Mouse (Mus musculus): ENCODE results near the gene Dpagt1.
"Not testable (repeated sequence)": the region's sequence is repeated elsewhere in the genome, so short reads cannot be mapped to it uniquely, and the experiment has no call there.

Gene Dpagt1

GRCm38 (mm10) chr9:44337436-44338169, 11.8 kb downstream of the Dpagt1 start:
- no peak for DNase-seq (ENCODE audit: low spot score in 2 of 2)

- DNase-seq (ENCODE audit: low spot score in 2 of 2): no peak
Observed at GRCm38 (mm10) chr9:44338574-44338973, 12.8 kb downstream of the Dpagt1 start.

DNA sequence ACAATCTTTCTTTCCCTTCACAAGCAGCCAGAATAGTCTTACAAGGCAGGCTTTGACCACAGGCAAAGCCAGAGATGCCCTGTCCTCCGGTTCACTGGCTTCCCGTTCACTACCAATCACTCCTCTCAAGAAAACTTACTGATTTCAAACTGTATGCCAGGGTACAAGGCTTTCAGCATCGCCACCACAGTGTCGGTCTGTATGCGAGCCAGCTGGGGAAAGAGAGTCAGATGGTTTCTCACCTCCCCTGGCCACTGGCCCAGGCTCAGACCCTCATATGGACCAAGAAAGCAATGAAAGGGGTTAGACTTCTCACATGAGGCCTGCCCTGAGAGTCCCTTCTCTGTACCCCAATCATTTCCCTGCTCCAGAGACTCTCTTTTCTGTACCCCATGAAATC, 15.7 kb downstream of the Dpagt1 start:
- no peak for DNase-seq (ENCODE audit: low spot score in 2 of 2)

GRCm38 (mm10) chr9:44342173-44342572, 16.4 kb downstream of the Dpagt1 start:
- DNase-seq (ENCODE audit: low spot score in 2 of 2): no peak

DNA sequence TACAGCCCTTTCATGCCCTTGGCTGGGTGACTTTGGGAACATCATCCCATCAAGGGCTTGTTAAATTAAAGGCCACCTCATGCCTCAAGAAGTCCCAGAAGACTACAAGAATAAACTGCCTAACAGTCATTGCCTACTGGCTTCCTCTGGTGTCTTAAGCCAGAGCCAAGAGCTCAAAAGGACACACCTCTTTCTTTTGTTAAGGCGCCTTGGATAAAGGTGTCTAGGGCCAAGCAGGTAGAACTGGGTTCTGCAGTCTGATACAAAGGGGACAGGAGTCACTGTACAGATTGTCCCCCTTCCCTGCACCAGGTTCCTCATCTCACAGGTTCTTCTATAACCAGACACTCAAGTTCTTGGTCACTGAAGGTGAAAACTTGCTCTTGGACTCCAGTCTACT, 16.8 kb downstream of the Dpagt1 start:
- DNase-seq (ENCODE audit: low spot score in 2 of 2): no peak

- DNase-seq (ENCODE audit: low spot score in 2 of 2): no peak
Observed at GRCm38 (mm10) chr9:44343290-44343689, 17.5 kb downstream of the Dpagt1 start.

DNA sequence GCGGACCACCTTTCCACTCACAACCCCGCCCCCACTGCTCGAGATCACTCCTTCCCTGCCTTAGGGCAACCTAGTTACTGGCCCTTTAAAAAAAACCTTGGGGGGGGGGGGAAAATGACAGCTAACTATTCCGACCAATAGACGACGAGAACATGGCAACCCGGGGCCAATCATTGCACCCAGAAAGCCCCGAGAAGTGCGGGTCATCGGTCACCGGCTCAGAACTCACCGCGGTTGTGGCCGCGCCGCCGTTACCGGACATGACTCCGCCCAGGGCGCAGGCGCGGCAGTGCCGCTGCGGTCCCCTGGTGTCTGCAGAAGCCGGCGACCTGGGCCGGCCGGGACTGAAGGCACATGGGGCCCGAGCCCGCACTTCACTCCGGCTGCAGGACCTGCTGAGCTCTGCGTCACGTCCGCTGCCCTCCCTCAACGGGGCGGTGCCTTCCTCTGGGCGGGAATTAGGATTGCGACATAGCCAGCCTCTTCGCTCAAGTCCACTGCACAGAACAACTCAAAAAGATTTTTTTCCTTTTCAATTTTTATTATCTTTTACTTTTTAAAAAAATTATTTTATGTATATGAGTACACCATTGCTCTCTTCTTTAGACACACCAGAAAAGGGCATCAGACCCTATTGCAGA, 18.1 kb downstream of the Dpagt1 start, which contains the start of gene Hmbs:
Gene Hmbs, minus strand, starts transcription at position 448 of the 641 bp plus-strand sequence.
- peak; percentile 77 to 78 for DNase-seq (ENCODE audit: low spot score in 2 of 2)

GRCm38 (mm10) chr9:44345570-44346433, 20.0 kb downstream of the Dpagt1 start:
- DNase-seq (ENCODE audit: low spot score in 2 of 2): no peak

GRCm38 (mm10) chr9:44347166-44347565, 21.3 kb downstream of the Dpagt1 start:
- no peak for DNase-seq (ENCODE audit: low spot score in 2 of 2)

DNA sequence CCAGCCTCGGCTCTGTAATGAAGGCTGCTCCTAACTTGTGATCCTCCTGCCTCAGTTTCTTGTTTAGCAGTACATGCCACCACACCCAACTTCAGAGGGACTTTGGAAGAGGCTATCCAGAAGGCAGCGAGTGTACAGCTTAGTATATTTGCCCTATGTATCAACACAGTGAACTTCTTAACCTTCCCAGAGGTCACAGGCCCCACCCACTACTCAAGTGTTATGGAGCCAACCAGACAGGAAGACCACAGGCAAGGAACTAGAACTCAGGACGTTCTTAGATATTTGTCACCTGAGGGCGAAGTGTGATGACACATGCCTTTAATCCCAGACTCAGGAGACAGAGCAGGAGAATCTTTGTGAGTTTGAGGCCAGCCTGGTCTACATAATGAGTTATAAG, 21.8 kb downstream of the Dpagt1 start:
- no peak for DNase-seq (ENCODE audit: low spot score in 2 of 2)

- DNase-seq (ENCODE audit: low spot score in 2 of 2): no peak
Observed at GRCm38 (mm10) chr9:44348546-44348945, 22.7 kb downstream of the Dpagt1 start.

DNA sequence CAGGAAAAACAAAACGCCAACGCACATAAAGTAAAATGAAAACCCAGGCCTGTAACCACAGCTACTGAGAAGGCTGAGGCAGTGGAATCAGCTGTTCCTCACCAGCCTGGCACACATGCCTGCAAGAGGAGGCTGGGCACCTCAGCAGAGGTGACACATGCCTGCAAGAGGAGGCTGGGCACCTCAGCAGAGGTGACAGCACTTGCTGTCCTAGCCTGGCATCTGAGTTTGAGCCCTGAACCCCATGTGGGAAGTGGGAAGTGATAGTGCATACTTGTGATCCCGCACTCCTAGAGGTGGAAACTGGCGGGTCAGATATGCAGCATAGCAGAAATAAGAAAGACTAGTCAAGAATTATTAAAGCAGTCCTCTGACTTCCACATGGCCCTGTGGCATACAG, 25.6 kb downstream of the Dpagt1 start:
- DNase-seq (ENCODE audit: low spot score in 2 of 2): no peak

- DNase-seq (ENCODE audit: low spot score in 2 of 2): no peak
Observed at GRCm38 (mm10) chr9:44352337-44352736, 26.5 kb downstream of the Dpagt1 start.

DNA sequence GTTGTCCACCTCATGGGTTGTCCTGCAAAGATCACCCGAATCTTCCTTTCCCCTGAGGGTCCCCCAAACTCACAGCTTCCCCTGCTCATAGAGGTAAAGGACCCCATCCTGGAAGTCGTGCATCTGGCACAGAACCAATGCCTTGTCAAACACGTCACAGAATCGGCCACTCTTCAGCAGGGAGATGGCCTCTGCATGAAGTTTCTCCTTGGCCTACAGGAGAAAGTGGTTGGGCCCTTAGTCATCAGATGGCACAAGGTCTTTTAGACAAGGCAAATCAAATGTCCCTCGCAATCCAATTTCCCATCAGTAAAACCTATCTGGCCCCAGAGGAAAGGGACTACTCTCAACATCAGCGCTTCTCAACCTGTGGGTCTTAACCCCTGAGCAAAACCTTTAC, 27.3 kb downstream of the Dpagt1 start:
- DNase-seq (ENCODE audit: low spot score in 2 of 2): no peak

- DNase-seq (ENCODE audit: low spot score in 2 of 2): peak in 1 of 2 experiments; percentile 67
Observed at GRCm38 (mm10) chr9:44357207-44357606, 31.4 kb downstream of the Dpagt1 start.

- peak; percentile 94 to 95 for DNase-seq (ENCODE audit: low spot score in 2 of 2)
Observed at GRCm38 (mm10) chr9:44361190-44361917, 35.5 kb downstream of the Dpagt1 start, which contains the start of gene Vps11. Vps11 (minus strand) TSS chr9:44361670.

DNA sequence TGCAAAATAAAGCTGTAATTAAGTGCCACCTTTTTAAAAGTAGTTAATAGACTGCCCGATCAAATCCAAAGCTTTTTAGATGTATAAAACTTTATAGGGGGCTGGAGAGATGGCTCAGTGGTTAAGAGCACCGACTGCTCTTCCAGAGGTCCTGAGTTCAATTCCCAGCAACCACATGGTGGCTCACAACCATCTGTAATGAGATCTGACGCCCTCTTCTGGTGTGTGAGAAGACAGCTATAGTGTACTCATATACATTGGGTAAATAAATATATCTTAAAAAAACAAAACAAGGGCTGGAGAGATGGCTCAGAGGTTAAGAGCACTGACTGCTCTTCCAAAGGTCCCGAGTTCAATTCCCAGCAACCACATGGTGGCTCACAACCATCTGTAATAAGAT, 36.1 kb downstream of the Dpagt1 start:
- not testable (repeated sequence) for DNase-seq (ENCODE audit: low spot score in 2 of 2)

DNA sequence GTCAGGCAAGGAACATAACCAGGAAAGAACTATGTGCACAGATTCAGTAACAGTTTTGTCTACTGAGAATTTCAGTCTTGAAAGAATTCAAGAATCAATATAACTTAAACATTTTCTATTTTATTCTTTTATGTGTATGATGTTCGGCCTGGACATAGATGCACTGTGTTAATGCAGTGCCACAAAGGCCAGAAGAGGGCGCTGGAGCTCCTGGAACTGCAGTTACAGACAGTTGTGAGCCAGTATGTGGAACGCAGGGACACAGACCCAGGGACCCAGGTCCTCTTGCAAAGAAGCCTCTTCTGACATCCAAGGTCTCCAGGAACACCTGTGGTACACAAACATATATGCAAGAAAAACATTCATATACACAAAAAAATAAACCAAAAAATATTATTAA, 38.7 kb downstream of the Dpagt1 start:
- DNase-seq (ENCODE audit: low spot score in 2 of 2): peak in 1 of 2 experiments; percentile 23

DNA sequence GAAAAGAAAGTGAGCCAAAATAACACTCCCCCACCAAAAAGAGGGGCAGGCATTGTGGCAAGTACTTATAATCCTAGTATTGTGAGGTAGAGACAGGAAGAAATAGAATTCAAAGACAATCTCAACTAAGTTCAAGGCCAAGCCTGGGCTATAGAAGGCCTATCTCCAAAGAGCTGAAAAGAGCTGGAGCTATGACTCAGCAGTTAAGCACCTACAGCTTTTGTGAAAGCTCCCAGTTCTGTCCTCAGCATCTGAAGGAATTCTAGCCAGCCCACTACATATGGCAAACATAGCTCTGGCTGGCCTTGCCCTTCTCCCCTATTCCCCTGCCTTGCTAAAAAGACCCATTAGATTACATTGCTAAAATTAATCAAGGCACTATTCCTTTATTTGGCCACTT, 47.6 kb downstream of the Dpagt1 start:
- DNase-seq (ENCODE audit: low spot score in 2 of 2): no peak

DNA sequence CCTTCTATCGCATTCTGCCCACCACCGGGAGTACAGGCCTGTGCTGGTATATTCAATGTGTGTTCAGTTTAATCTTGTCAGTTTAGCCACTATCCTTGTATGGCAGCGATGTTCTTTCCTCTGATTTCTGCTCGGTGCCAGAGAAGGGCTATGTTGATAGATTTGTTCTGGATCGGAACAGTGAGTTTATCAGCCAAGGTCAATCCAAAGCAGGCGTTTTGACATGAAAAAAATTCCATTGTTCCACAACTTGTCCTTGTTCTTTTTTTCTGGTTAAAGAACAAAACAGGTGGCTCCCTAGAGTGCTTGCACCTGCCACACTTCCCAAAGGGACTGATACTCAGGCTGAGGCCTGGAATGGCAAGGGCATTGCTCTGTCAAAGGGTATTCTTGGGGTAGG, 50.3 kb downstream of the Dpagt1 start:
- no peak for DNase-seq (ENCODE audit: low spot score in 2 of 2)

- not testable (repeated sequence) for DNase-seq (ENCODE audit: low spot score in 2 of 2)
Observed at GRCm38 (mm10) chr9:44377335-44377734, 51.5 kb downstream of the Dpagt1 start.

All from thymus, postnatal 10 days (tissue).